Mouse (Mus musculus) stomach, postnatal 0 days (tissue): ENCODE data around the gene Cd80. TPM values are rescaled to one million over a fixed set of nuclear protein-coding genes. Genes with fewer than 3 reads are reported as not detected.
"Not testable (repeated sequence)": the region's sequence is repeated elsewhere in the genome, so short reads cannot be mapped to it uniquely, and the experiment has no call there.

ENCODE experiments used
- ATAC-seq: fragments of 200-750 bp; cut with Nextera tagmentation; 2 replicates; pipeline ENCODE4 v1.8.0; 2017; ENCODE audit not compliant: low FRiP score, low TSS enrichment
- DNase-seq: peaks from one replicate; pipeline ENCODE4 v3.0.0-alpha.2; 2016; ENCODE audit warnings: low spot score
- H3K27ac ChIP-seq: fragments of 300-500 bp; sonication (generic); replicated peaks from 2 replicates; pipeline ENCODE4 v1.5.1; 2014; ENCODE audit warnings: mild to moderate bottlenecking, control low read depth
- H3K27me3 ChIP-seq: fragments of 300-500 bp; sonication (generic); 2 replicates; pipeline ENCODE4 v1.6.1; 2014; ENCODE audit warnings: low read length; ENCODE audit not compliant: control insufficient read depth, insufficient read depth
- H3K36me3 ChIP-seq: fragments of 300-500 bp; sonication (generic); 2 replicates; pipeline ENCODE4 v1.6.1; 2014; ENCODE audit warnings: low read length, mixed read lengths; ENCODE audit not compliant: control insufficient read depth, insufficient read depth
- H3K4me1 ChIP-seq: fragments of 300-500 bp; sonication (generic); replicated peaks from 2 replicates; pipeline ENCODE4 v1.6.1; 2014; ENCODE audit warnings: antibody characterized with exemption; ENCODE audit not compliant: control insufficient read depth, insufficient read depth
- H3K4me2 ChIP-seq: fragments of 300-500 bp; sonication (generic); replicated peaks from 2 replicates; pipeline ENCODE4 v1.6.1; 2014; ENCODE audit warnings: low read depth, mild to moderate bottlenecking, control low read depth, moderate library complexity
- H3K4me3 ChIP-seq: fragments of 300-500 bp; sonication (generic); 2 replicates; pipeline ENCODE4 v1.5.1; 2014; ENCODE audit warnings: low read depth, low read length, control low read depth
- H3K9ac ChIP-seq: fragments of 300-500 bp; sonication (generic); 2 replicates; pipeline ENCODE4 v1.6.1; 2014; ENCODE audit warnings: mild to moderate bottlenecking, low read length, control low read depth, mixed read lengths
- H3K9me3 ChIP-seq: fragments of 300-500 bp; sonication (generic); 2 replicates; pipeline ENCODE4 v1.6.1; 2016; ENCODE audit warnings: low read length; ENCODE audit not compliant: control insufficient read depth
- CTCF ChIP-seq: IDR thresholded peaks from 2 replicates; pipeline ENCODE4 v1.5.1; 2016; ENCODE audit warnings: antibody characterized with exemption, low read depth, mild to moderate bottlenecking, moderate library complexity
- EP300 ChIP-seq: optimal IDR thresholded peaks from 2 replicates; pipeline ENCODE3; 2016; ENCODE audit warnings: antibody characterized with exemption
- whole genome bisulfite sequencing: fragments of 180-500 bp; shearing (Covaris S2); extraction: QIAGEN DNeasy Blood & Tissue Kit; methylation state at CpG from one replicate; pipeline ENCODE4 v1.1.7; 2014; 5-methylcytosine and 5-hydroxymethylcytosine counted together
- polyA plus RNA-seq: library from polyadenylated mRNA; unstranded; fragments of >200 nt; fragmentation: Nextera tagmentation; extraction: Ambion mirVana; gene quantifications from 2 replicates; pipeline ENCODE4 v1.2.1, GENCODE M21; 2015

The Cd80 gene
- polyA plus RNA-seq, 1 experiment from 2014 or later = 0.45 TPM

- Histone ChIP-seq H3K9ac (no peak overlapping the region), H3K36me3 (peaks cover 17% of the 10 kb centered on the region), H3K4me3 (no peak overlapping the region), H3K4me1 (no peaks in the 10 kb centered on the region), H3K9me3 (no peaks in the 10 kb centered on the region), H3K27me3 (no peaks in the 10 kb centered on the region), H3K27ac (no peak overlapping the region), H3K4me2 (no peak overlapping the region)
- WGBS = 100% methylated on average over 1 of the region's 1 CpGs
- ATAC-seq (no peak), DNase-seq (no peak)
- TF ChIP-seq CTCF = no peak
- no peak for TF ChIP-seq EP300
These were observed 10.3 kb upstream of the Cd80 start for GRCm38 (mm10) chr16:38445046-38445445.

GRCm38 (mm10) chr16:38445576-38445975 is 9.8 kb upstream of the Cd80 start:
- Histone ChIP-seq H3K27ac (no peak overlapping the region), H3K4me2 (no peak overlapping the region), H3K27me3 (no peaks in the 10 kb centered on the region), H3K4me1 (no peaks in the 10 kb centered on the region), H3K4me3 (no peak overlapping the region), H3K9me3 (no peaks in the 10 kb centered on the region), H3K36me3 (peaks cover 17% of the 10 kb centered on the region), H3K9ac (no peak overlapping the region)
- DNase-seq (no peak), ATAC-seq (no peak)
- WGBS = 96% methylated on average over 20 of the region's 20 CpGs
- TF ChIP-seq CTCF (no peak), EP300 (no peak)

- not testable (repeated sequence) for H3K27ac ChIP-seq, ATAC-seq, H3K4me3 ChIP-seq, DNase-seq, H3K4me1 ChIP-seq, H3K9me3 ChIP-seq, H3K9ac ChIP-seq, H3K4me2 ChIP-seq, H3K27me3 ChIP-seq
- H3K36me3 ChIP-seq = peaks cover 17% of the 10 kb centered on the region
- WGBS = 88% methylated on average over 2 of the region's 2 CpGs
These were observed 9.2 kb upstream of the Cd80 start for GRCm38 (mm10) chr16:38446141-38446540.

- no peaks in the 10 kb centered on the region for H3K4me1 ChIP-seq
- H3K4me3 ChIP-seq = no peak overlapping the region
- no peak overlapping the region for H3K27ac ChIP-seq
- no peaks in the 10 kb centered on the region for H3K9me3 ChIP-seq
- H3K36me3 ChIP-seq = peaks cover 17% of the 10 kb centered on the region
- no peak overlapping the region for H3K4me2 ChIP-seq
- TF ChIP-seq CTCF (no peak), EP300 (no peak)
- ATAC-seq = no peak
- no peaks in the 10 kb centered on the region for H3K27me3 ChIP-seq
- H3K9ac ChIP-seq = no peak overlapping the region
- WGBS = 92% methylated on average over 21 of the region's 21 CpGs
- no peak for DNase-seq
These were observed 8.0 kb upstream of the Cd80 start for GRCm38 (mm10) chr16:38447366-38447765.

GRCm38 (mm10) chr16:38448458-38448857 is 6.9 kb upstream of the Cd80 start:
- 91% methylated on average over 12 of the region's 12 CpGs for WGBS
- Histone ChIP-seq H3K4me2 (no peak overlapping the region), H3K4me3 (no peak overlapping the region)

GRCm38 (mm10) chr16:38450707-38451106 is 4.7 kb upstream of the Cd80 start:
- ATAC-seq = no peak
- Histone ChIP-seq H3K27ac (no peak overlapping the region), H3K36me3 (peaks cover 15% of the 10 kb centered on the region), H3K4me1 (no peaks in the 10 kb centered on the region), H3K9ac (no peak overlapping the region), H3K4me3 (no peak overlapping the region), H3K9me3 (no peaks in the 10 kb centered on the region), H3K4me2 (no peak overlapping the region), H3K27me3 (no peaks in the 10 kb centered on the region)
- no peak for DNase-seq
- no peak for TF ChIP-seq EP300
- TF ChIP-seq CTCF = no peak
- WGBS = 79% methylated on average over 7 of the region's 7 CpGs

More at GRCm38 (mm10) chr16:38448458-38448857, 6.9 kb upstream of the Cd80 start:
- no peak for ATAC-seq
- no peak for DNase-seq
- no peaks in the 10 kb centered on the region for H3K9me3 ChIP-seq
- TF ChIP-seq CTCF (no peak), EP300 (no peak)
- no peaks in the 10 kb centered on the region for H3K4me1 ChIP-seq
- H3K27me3 ChIP-seq = no peaks in the 10 kb centered on the region
- no peak overlapping the region for H3K9ac ChIP-seq
- peaks cover 17% of the 10 kb centered on the region for H3K36me3 ChIP-seq
- no peak overlapping the region for H3K27ac ChIP-seq
